Mouse (Mus musculus) lung, embryonic 15.5 days (tissue): Measurements from ENCODE around the gene Sept9. TPM values are rescaled to one million over a fixed set of nuclear protein-coding genes. Genes with fewer than 3 reads are reported as not detected.
A peak's percentile ranks its signal among the peaks of the same experiment; 100 is the strongest.

Experiments used
- ATAC-seq: fragments of 200-750 bp; cut with Nextera tagmentation; 2 replicates; pipeline ENCODE4 v1.8.0; 2017; ENCODE audit warnings: moderate number of reproducible peaks, borderline replicate concordance; ENCODE audit not compliant: low FRiP score, low TSS enrichment; ENCODE audit errors: extremely low read depth
- H3K27ac ChIP-seq: fragments of 300-500 bp; sonication (generic); 2 replicates; pipeline ENCODE4 v1.5.1; 2015; ENCODE audit warnings: moderate library complexity, mild to moderate bottlenecking, inconsistent platforms
- H3K27me3 ChIP-seq: fragments of 300-500 bp; sonication (generic); 2 replicates; pipeline ENCODE4 v1.6.1; 2015; ENCODE audit warnings: inconsistent platforms
- H3K36me3 ChIP-seq: fragments of 300-500 bp; sonication (generic); 2 replicates; pipeline ENCODE4 v1.6.1; 2015; ENCODE audit warnings: inconsistent platforms
- H3K4me1 ChIP-seq: fragments of 300-500 bp; sonication (generic); 2 replicates; pipeline ENCODE4 v1.6.1; 2015; ENCODE audit warnings: inconsistent platforms
- H3K4me2 ChIP-seq: fragments of 300-500 bp; sonication (generic); 2 replicates; pipeline ENCODE4 v1.6.1; 2015; ENCODE audit warnings: inconsistent platforms, mild to moderate bottlenecking, moderate library complexity
- H3K4me3 ChIP-seq: fragments of 300-500 bp; sonication (generic); 2 replicates; pipeline ENCODE4 v1.5.1; 2015; ENCODE audit warnings: mild to moderate bottlenecking, inconsistent platforms
- H3K9ac ChIP-seq: fragments of 300-500 bp; sonication (generic); 2 replicates; pipeline ENCODE4 v1.6.1; 2015; ENCODE audit warnings: inconsistent platforms
- H3K9me3 ChIP-seq: fragments of 300-500 bp; sonication (generic); 2 replicates; pipeline ENCODE4 v1.6.1; 2016; ENCODE audit warnings: inconsistent platforms
- WGBS: fragments of 180-500 bp; shearing (Covaris S2); methylation state at CpG from one replicate; pipeline ENCODE4 v1.1.7; 2015; 5-methylcytosine and 5-hydroxymethylcytosine counted together
- polyA plus RNA-seq: library from polyadenylated mRNA; unstranded; fragments of >200 nt; fragmentation: Nextera tagmentation; extraction: Ambion mirVana; gene quantifications from 2 replicates; pipeline ENCODE4 v1.2.1, GENCODE M21; 2015

The Sept9 gene
- polyA plus RNA-seq, 1 experiment from 2014 or later = 145 TPM

GRCm38 (mm10) chr11:117367937-117368336 lies 168.5 kb downstream of the Sept9 start:
- H3K27me3 ChIP-seq = no peaks in the 10 kb centered on the region
- no peak overlapping the region for H3K27ac ChIP-seq
- H3K4me3 ChIP-seq = no peak overlapping the region
- H3K4me1 ChIP-seq = peaks cover 8% of the 10 kb centered on the region
- H3K36me3 ChIP-seq = peaks cover 4% of the 10 kb centered on the region; the same call in 1 of the 2 replicates
- H3K9ac ChIP-seq = no peak overlapping the region
- H3K9me3 ChIP-seq = no peaks in the 10 kb centered on the region
- H3K4me2 ChIP-seq = no peak overlapping the region
- no peak for ATAC-seq
- 85% methylated on average over 6 of the region's 6 CpGs for WGBS

DNA sequence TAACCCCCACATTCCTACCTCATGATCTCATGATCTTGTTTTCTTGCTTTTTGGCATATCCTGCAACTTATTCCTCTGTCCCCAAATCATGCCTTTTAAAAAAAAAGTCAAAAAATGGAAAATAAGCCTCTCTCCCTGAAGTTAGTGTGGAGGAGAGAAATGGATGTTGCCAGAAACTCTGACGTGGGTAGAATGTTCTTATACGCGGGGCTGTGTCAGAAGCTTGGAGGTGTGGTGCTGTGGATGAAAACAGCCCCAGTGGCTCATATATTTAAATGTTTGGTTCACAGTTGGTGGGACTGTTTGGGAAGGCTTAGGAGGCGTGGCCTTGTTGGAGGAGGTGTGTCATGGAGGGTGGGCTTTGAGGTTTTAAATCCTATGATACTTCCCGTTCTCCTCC lies 169.9 kb downstream of the Sept9 start:
- no peak overlapping the region for H3K4me2 ChIP-seq
- H3K9me3 ChIP-seq = no peaks in the 10 kb centered on the region
- no peaks in the 10 kb centered on the region; the same call in 1 of the 2 replicates for H3K27me3 ChIP-seq
- H3K4me1 ChIP-seq = peaks cover 16% of the 10 kb centered on the region
- no peak for ATAC-seq
- no peak overlapping the region for H3K27ac ChIP-seq
- 85% methylated on average over 5 of the region's 5 CpGs for WGBS
- H3K9ac ChIP-seq = no peak overlapping the region
- H3K36me3 ChIP-seq = no peaks in the 10 kb centered on the region
- no peak overlapping the region for H3K4me3 ChIP-seq

- Histone ChIP-seq H3K4me2 (no peak overlapping the region), H3K4me3 (no peak overlapping the region), H3K9me3 (no peaks in the 10 kb centered on the region), H3K27ac (no peak overlapping the region), H3K9ac (no peak overlapping the region), H3K27me3 (no peaks in the 10 kb centered on the region; the same call in 1 of the 2 replicates), H3K4me1 (peaks cover 16% of the 10 kb centered on the region), H3K36me3 (no peaks in the 10 kb centered on the region)
- no peak for ATAC-seq
- 43% methylated on average over 5 of the region's 5 CpGs for WGBS
Observed at GRCm38 (mm10) chr11:117370262-117370850, 170.9 kb downstream of the Sept9 start.

GRCm38 (mm10) chr11:117372537-117372936 lies 173.1 kb downstream of the Sept9 start:
- H3K4me1 ChIP-seq = peaks cover 16% of the 10 kb centered on the region
- H3K4me3 ChIP-seq = no peak overlapping the region
- WGBS = 86% methylated on average over 10 of the region's 10 CpGs
- H3K27me3 ChIP-seq = no peaks in the 10 kb centered on the region; the same call in 1 of the 2 replicates
- H3K9ac ChIP-seq = no peak overlapping the region
- H3K36me3 ChIP-seq = no peaks in the 10 kb centered on the region
- no peak overlapping the region for H3K4me2 ChIP-seq
- H3K27ac ChIP-seq = no peak overlapping the region
- ATAC-seq = no peak
- no peaks in the 10 kb centered on the region for H3K9me3 ChIP-seq

- Histone ChIP-seq H3K9ac (no peak overlapping the region), H3K9me3 (no peaks in the 10 kb centered on the region), H3K4me3 (no peak overlapping the region), H3K36me3 (no peaks in the 10 kb centered on the region), H3K4me2 (no peak overlapping the region; the same call in 1 of the 2 replicates), H3K4me1 (peaks cover 16% of the 10 kb centered on the region), H3K27me3 (no peaks in the 10 kb centered on the region; the same call in 1 of the 2 replicates), H3K27ac (no peak overlapping the region)
- ATAC-seq = no peak
- WGBS = 65% methylated on average over 20 of the region's 20 CpGs
Observed at GRCm38 (mm10) chr11:117373195-117373594, 173.7 kb downstream of the Sept9 start.

DNA sequence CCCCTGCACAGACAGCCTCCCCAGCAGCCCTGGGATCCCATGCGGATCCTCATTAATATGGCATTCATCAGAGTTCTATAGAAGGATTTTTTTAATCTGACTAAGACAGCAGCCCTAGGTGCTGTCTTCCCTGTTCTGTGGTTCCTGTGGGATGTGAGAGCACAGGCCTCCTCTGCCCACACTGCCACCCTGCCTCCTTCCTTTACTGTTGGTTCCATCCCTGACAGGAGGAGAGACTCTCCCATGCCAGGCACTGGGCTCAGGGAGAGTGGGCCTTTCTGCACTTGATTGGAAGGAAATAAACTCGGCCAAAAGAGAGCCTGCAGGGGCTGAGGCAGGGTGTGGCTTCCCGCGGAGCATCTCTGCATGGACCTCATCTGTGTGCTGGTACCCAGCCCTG lies 174.4 kb downstream of the Sept9 start:
- Histone ChIP-seq H3K27ac (no peak overlapping the region), H3K27me3 (no peaks in the 10 kb centered on the region; the same call in 1 of the 2 replicates), H3K4me2 (no peak overlapping the region), H3K4me1 (peaks cover 16% of the 10 kb centered on the region), H3K4me3 (no peak overlapping the region), H3K9ac (no peak overlapping the region), H3K36me3 (no peaks in the 10 kb centered on the region), H3K9me3 (no peaks in the 10 kb centered on the region)
- 32% methylated on average over 4 of the region's 4 CpGs for WGBS
- ATAC-seq = no peak

DNA sequence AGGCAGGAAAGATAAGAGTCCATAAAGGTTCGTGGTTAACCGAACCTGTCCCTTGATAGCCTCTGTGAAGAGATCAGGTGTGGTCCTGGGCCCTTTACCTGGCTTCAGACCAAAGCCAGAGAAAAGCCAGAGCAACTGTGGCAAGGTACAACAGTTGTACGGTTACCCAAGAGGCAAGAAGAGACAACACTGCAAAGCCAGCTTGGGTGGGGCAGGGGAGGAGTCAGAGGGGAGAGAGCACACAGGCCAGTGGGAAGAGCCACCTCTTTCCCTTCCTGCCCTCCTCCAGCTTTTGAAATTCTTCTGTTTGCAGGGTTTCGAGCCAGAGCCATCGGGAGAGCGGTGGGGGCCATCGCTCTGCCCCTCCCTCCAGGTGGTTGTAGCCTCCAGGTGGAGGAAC lies 174.8 kb downstream of the Sept9 start:
- no peak overlapping the region for H3K9ac ChIP-seq
- 43% methylated on average over 7 of the region's 7 CpGs for WGBS
- no peak overlapping the region for H3K27ac ChIP-seq
- H3K36me3 ChIP-seq = no peaks in the 10 kb centered on the region
- no peaks in the 10 kb centered on the region; the same call in 1 of the 2 replicates for H3K27me3 ChIP-seq
- H3K4me3 ChIP-seq = no peak overlapping the region
- peaks cover 16% of the 10 kb centered on the region for H3K4me1 ChIP-seq
- ATAC-seq = no peak
- no peaks in the 10 kb centered on the region for H3K9me3 ChIP-seq
- no peak overlapping the region for H3K4me2 ChIP-seq

DNA sequence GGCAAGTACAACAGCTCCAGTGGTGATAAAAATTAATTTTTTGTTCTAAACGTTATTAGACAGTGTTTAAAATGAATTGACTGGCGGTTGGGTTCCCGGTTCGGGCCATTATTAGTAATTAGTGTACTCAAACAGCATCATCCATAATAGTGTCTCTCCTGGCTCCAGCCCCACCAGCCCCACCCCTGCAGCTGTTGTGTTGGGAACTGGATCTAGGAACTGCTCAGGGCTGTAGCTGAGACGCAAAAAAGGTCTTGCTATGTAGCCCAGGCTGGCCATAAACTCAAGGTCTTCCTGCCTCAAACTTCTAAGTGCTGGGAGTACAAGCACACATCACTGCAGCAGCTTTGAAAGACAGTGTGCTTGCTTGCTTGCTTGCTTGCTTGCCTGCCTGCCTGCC lies 180.3 kb downstream of the Sept9 start:
- peaks cover 7% of the 10 kb centered on the region for H3K4me1 ChIP-seq
- no peak overlapping the region for H3K27ac ChIP-seq
- H3K4me3 ChIP-seq = no peak overlapping the region
- H3K9me3 ChIP-seq = no peaks in the 10 kb centered on the region
- peaks cover 7% of the 10 kb centered on the region; the same call in 1 of the 2 replicates for H3K27me3 ChIP-seq
- ATAC-seq = no peak
- WGBS = 61% methylated on average over 5 of the region's 5 CpGs
- H3K9ac ChIP-seq = no peak overlapping the region
- no peaks in the 10 kb centered on the region for H3K36me3 ChIP-seq
- no peak overlapping the region for H3K4me2 ChIP-seq

DNA sequence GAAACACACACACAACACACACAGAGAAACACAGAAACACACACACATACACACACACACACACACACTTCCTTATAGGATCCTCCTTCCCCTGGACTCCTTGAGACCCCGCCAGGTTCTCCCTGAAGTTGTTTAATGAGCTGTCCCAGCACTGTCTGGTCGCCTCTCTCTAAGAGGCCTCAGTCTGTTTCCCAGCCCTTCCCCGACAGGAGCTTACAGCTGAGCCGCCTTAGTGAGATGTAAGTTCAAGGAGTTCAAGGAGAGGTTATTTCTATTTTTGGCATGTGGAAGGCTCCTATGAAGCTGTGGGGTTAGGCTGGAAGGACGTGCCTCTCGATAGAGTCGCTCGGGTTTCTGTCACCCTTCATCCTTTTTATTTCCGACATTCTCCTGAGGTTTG lies 184.8 kb downstream of the Sept9 start:
- no peaks in the 10 kb centered on the region for H3K9me3 ChIP-seq
- 6% methylated on average over 9 of the region's 9 CpGs for WGBS
- no peak overlapping the region for H3K27ac ChIP-seq
- no peak overlapping the region for H3K9ac ChIP-seq
- H3K36me3 ChIP-seq = no peaks in the 10 kb centered on the region
- no peak overlapping the region for H3K4me3 ChIP-seq
- peaks cover 7% of the 10 kb centered on the region for H3K4me1 ChIP-seq
- no peak overlapping the region for H3K4me2 ChIP-seq
- ATAC-seq = no peak
- H3K27me3 ChIP-seq = peaks cover 23% of the 10 kb centered on the region

- 2% methylated on average over 16 of the region's 16 CpGs for WGBS
- Histone ChIP-seq H3K4me1 (peaks cover 12% of the 10 kb centered on the region), H3K36me3 (no peaks in the 10 kb centered on the region), H3K27ac (no peak overlapping the region), H3K9ac (no peak overlapping the region), H3K4me3 (no peak overlapping the region), H3K27me3 (peaks cover 23% of the 10 kb centered on the region), H3K9me3 (no peaks in the 10 kb centered on the region), H3K4me2 (peak overlapping the region; percentile 19; the same call in 1 of the 2 replicates)
- ATAC-seq = peak; percentile 27; the same call in 1 of the 2 replicates
Observed at GRCm38 (mm10) chr11:117384897-117385296, 185.4 kb downstream of the Sept9 start.

DNA sequence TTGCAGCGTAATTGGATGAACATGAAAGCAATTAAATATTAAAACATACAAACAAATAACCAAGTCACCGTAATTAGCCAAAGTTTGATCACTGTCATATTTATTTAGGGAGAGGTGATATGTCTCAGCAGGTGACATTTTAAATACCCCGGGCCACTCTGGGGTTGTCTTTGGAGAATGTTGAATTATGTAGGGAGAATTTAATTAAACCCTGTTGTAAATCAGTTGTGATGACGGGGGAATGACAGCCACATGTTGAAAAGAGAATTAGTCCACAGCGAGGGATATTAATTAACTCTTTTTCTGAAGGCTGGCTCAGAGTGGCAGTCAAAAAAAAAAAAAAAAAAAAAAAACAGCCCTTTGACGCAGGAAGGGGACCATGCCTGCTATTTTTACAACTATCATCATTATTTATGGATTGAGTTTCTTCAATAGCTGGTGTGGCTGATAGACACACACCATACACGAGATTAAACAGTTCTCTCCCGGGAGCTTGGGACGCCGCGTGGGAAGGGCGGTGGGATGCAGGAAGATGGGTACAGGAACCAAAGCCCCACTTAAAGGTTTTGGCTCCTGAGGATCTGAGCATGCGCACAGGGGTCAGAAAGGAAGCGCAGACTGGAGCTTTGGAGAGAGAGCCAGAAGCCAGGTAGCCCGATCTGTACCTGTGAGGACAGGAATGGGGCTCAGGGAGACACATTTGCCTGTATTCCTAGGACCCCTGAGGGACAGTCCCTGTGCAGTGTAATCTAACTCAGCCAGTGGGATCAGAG lies 186.1 kb downstream of the Sept9 start:
- no peaks in the 10 kb centered on the region for H3K36me3 ChIP-seq
- 44% methylated on average over 15 of the region's 15 CpGs for WGBS
- H3K27ac ChIP-seq = no peak overlapping the region
- H3K27me3 ChIP-seq = peaks cover 23% of the 10 kb centered on the region
- H3K4me2 ChIP-seq = no peak overlapping the region
- no peaks in the 10 kb centered on the region for H3K9me3 ChIP-seq
- no peak overlapping the region for H3K4me3 ChIP-seq
- peaks cover 16% of the 10 kb centered on the region for H3K4me1 ChIP-seq
- ATAC-seq = no peak
- H3K9ac ChIP-seq = no peak overlapping the region

DNA sequence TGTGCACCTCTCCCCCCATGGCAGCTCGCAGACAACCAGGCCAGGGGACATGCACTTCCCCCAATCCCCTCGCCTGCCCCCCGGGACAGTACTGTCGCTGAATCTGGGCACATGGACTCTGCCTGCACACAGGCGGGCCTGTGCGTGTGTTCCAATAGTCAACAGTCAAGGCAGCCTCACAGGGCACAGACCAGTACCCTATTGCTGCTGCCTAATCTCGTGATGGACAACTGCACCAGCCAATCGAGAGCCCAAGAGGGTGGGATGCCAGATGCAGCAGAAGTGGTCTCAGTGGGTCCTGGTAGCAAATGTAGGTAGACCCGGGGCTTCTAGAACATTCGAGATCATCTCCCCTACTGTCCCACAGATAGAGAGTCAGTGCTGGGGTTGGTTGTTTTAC lies 187.8 kb downstream of the Sept9 start:
- Histone ChIP-seq H3K4me2 (no peak overlapping the region), H3K36me3 (no peaks in the 10 kb centered on the region), H3K4me3 (no peak overlapping the region), H3K27me3 (peaks cover 23% of the 10 kb centered on the region), H3K9me3 (no peaks in the 10 kb centered on the region), H3K27ac (no peak overlapping the region), H3K4me1 (peaks cover 16% of the 10 kb centered on the region), H3K9ac (no peak overlapping the region)
- 71% methylated on average over 10 of the region's 10 CpGs for WGBS
- no peak for ATAC-seq
